Mouse (Mus musculus) adrenal gland, postnatal 10 days (tissue): ENCODE results near the gene 1700066M21Rik. TPM values are rescaled to one million over a fixed set of nuclear protein-coding genes. Genes with fewer than 3 reads are reported as not detected.

Experiments used
- DNase-seq: peaks from one replicate; pipeline ENCODE4 v3.0.0; 2021; ENCODE audit warnings: mixed read lengths
- total RNA-seq, 2 experiments: library from RNA; stranded (reverse); gene quantifications; 2 replicates each; pipeline ENCODE4 v1.2.3; 2021

Gene 1700066M21Rik
- total RNA-seq, 2 experiments from 2014 or later, result 5.6 to 7.1 TPM

DNA sequence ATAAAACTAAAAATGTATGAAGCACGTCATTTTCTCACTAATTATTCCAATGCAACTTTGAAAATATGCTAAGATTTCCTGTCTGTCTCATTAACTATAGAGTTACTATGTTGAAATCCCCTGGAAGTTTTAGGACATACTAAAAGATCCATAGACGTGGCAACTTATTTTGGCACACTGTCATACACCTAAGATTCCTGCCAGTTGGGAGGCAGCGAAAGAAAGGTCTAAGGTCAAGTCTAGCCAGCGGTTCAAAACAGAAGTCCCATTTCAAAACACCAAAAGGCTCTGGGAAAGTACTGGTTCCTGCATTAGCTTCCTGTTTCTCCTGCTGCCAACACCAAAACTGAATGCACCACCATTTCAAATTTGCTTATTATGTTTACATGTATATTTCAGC lies 15.0 kb downstream of the 1700066M21Rik start:
- DNase-seq, result peak; percentile 16

DNA sequence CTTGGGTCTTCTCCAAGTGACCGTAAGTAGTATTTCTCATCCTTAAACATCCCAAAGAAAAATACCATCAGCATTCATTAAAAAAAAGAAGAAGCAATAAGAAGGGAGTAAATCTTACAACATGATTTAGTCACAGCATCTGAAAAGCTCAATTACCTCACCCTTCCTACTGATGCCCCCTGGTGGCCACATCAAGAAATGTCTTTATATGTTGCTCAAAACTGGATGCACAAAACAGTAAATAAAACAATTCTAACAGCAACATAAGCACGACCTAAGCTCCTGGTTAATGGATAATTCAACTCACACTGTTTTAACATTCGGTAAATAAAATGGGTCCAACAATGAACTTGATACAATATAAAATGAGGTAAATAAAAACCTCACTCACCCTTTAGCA lies 16.6 kb downstream of the 1700066M21Rik start:
- DNase-seq, result peak; percentile 70

DNA sequence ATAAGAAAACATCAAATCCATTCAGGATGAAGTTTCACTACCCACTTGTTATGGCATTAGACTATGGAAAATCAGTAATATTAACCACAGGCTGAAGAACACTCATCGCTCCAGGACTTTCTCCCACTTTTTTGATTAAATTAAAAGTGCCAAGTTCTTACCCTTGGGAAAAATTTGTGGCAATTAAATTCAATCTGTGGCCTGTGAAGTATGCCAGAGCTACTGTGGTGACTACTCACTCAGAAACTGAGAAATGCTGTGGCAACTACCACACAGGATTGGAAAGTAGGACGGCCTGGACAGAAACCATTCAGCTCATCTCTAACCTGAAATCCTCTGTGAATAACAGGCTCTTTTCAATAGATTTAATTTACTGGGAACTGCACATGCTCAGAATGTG lies 22.9 kb downstream of the 1700066M21Rik start:
- no peak for DNase-seq

DNA sequence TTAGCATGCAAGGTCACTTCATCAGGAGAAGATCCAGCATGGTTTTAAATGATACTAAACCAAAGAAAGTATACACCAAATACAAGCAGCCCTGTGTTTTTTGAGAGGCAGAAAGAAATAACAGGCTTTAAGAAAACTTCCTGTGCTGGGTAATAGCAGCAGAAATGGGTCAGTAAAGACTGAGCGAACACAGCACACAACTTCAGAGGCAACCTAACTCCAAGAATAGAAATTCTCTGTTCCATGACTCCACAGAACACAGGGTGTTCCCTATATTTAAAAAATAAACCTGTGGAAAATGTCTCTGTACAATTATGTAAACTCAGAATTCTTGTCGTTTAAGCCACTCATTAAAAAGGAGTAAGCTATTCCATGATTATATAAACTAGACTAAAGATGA lies 23.5 kb downstream of the 1700066M21Rik start:
- DNase-seq, result no peak

DNA sequence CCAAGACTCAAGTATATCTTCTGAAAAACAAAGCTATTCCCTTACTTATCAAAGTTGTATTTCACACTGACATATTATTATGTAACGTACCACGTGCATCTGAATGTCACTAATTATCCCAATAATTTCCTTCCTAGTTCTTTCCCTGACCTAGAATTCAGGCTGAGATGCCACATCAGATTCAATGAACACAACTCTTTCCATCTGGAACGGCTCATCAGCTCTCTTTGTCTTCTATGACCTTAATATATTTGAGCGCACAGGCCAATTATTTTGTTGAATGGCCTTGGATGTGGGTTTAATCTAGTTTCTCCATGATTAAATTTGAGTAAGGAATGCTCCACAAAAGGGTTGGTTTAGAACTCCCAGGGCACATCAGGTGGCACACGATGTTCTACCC lies 24.7 kb downstream of the 1700066M21Rik start:
- DNase-seq, result no peak

DNA sequence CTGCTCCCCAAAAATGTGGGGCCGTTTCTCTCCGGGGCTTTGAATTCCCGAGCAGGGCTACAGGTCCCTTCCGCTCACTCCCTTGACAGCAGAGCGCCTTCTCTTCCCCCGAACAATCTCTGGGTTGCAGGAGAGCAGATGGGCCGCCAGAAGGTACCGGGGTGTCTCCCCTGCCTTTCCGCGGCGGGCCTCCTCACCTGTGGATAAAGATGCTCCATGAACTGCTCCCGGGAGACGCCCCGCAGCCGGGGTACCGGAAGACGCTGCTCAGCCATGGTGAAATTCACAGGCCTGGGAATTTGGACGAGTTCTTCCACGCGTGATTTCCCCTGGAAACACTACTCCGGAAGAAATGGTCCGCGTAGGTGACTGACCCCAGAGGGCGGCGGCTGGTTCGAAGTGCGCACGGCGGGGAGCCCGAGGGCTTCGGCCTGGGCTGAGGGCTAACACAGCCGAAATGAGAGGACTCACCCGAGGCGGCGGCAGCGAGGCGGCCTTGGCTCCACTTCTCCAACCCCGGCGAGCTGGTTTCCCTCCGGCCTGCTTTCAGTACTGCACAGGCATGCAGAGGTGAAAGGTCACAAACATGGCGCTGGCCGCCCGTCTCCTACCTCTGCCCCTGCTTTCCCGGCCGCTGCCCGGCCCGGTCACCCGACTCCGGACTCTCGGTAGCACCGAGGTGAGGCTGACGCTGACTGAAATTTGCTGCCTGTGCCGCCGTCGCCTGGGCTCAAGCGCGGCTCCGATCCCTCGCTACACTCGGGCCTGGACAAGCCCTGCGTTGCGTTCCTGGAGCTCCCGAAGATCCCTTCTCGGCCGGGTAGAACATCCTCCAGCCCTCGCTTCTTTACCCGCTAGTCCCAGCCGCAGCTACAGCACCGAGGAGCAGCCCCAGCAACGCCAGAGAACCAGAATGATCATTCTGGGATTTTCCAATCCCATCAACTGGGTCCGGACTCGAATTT lies 29.0 kb downstream of the 1700066M21Rik start, which contains the start of the genes Maip1 and Tyw5:
Gene Maip1 (plus strand): TSS at position 142 of the 965 bp plus-strand sequence.
Gene Tyw5 (minus strand): TSS at position 915 of the 965 bp plus-strand sequence.
- peak; percentile 86 for DNase-seq

DNA sequence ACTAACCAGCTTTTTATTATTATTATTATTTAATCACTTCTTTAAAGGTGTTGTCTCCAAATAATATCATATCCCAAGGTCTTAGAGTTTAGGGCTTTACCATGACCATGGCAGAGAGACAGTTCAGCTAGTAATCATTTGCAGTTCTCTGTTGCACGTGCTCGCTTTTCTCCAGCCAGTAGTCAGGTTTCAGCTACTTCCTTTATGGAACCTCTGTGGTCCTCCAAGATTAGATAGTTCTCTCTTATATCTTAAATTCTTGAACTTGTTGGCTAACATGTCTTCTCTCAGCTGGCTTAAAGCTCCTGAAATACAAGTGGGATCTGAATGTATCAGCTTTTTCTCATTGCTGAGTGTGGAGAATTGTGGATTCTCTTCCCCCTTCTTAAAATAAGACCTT lies 31.6 kb downstream of the 1700066M21Rik start:
- DNase-seq, result no peak

DNA sequence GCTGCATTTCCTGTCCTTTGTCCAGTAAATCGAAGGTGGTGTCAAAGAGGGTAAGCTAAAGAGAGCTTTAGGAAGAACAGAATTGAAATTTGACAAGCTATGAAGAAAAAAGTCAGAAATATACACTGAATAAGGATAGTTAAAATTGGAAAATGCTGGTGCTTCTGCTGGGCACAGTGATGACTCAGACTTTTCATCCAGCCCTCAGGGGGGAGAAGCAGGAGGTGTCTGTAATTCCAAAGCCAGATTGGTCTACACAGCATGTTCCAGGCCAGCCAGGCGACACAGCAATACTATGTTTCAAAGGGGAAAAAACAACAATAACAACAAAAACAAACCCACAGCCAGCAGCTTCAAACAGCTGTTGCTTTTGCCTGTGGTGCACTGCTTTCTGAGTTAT lies 36.0 kb downstream of the 1700066M21Rik start:
- DNase-seq, result no peak

DNA sequence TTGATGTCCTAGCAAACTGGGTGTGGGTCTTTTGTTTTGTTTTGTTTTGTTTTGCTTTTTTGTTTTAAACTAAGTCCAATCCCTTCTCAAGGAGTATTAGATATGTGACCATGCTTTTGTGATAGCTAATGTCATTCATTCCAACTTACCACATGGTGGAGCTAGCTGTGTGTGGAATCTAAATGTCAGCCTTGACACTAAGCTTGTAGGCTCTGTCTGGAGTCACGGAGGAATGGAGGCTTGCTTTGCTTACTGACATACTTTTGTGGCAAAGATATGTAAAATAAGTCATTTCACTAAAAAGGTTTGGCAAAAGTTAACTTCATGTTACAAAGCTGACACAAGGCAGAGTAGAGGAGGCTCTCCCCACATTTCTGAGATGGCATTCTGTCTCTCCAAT lies 46.3 kb downstream of the 1700066M21Rik start:
- DNase-seq, result no peak

DNA sequence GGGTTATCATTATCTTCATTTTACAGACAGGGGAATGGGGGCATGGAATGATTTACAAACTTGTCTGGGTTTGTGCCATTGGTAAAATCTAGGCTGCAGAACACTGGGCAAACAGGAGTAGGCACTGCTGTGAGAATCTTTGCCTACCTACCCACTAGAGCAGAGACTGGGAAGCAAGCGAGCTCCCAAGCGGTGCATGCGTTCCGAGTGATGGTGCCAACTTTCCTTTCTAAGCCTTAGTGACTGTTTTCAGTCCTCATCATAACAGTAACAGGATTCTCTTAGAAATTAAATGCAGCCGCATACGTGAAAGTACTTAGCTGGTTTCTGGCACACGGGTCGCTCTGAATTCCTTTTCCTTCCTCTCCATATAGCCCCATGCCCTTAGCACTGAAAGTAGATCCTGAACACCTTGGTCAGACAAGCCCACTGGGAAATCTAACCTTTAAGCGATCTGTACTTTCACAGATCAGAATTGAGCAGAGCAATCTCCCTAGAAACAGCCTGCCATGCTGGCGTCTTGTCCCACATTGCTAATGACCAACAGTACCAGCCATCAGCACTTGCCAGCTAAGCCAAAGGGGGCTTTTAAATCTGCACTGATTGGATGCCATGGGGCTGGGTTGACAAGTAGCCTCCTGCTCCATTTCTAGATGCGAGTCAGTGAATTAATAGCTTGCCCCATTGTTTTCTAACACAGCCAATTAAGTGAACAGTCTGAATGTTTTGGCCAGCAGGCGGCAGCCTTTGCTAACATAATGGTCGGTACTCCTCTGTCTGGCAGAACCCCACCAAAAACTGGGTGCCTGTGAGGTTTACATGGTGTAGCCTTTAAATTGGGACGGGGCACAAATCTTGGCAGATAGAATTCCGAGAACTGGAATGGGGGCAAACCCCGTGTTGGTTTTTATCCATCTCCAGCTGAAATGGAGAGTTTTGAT lies 51.2 kb downstream of the 1700066M21Rik start:
- DNase-seq, result peak; percentile 91

DNA sequence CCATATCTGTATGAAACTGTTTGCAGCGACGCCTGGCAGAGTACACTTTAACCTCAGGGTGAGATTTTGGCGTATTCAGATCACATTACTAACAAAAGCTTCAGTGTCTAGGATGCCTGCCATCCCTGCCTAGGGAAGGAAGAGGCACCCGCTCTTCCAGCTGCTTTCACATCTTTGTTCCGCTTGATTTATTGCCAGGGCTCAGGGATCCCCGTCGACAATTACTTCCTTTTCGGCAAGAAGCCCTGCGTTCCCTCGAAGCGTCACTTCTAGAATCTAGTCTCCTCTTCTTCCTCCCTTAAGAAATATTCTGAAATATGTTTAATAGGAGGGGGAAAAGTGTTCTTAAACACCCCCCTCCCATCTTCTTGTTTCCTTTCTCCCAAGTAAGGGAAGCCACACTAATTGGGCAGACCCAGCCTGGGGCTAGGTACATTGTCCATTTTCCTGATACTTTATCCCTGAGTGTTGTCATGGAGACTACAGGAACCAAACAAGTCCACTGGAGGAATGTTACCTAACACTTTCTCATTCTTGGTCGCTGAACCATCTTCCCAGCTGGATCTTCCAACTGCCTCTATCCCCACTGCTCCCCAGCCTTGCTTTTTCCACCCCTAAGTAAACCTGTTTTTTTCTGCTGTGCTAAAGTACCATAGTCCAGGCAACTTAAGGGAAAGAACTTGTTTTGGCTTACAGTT lies 52.5 kb downstream of the 1700066M21Rik start:
- peak; percentile 23 for DNase-seq

DNA sequence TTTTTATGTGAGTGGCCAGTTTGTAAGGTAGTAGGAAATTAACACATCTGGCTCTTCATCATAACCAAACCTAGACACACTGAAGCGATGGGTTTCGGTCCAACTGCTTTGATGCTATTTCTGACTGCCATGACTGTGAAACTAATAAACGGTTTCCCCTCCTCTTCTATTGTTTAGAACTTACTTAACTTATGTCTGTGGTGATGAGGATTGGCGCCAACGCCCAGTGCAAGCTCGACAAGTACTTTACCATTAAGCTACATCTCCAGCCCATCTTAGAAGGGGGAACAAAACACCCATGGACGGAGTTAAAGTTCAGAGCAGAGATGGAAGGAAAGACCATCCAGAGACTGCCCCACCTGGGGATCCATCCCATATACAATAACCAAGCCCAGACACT lies 55.7 kb downstream of the 1700066M21Rik start:
- DNase-seq, result no peak

Other genes with a start within 250 kb of the 1700066M21Rik start
- 10 to 100 TPM; 13.8 to 14.9 TPM for gene Maip1, start 28.7 kb downstream of the 1700066M21Rik start, total RNA-seq
- 10 to 100 TPM; 15.2 to 20.4 TPM for gene Tyw5, start 29.5 kb downstream of the 1700066M21Rik start, total RNA-seq